Mouse (Mus musculus) MEL (cell line): ENCODE data around the gene Icos.

ENCODE experiments used
- CHD1 ChIP-seq: IDR thresholded peaks from 2 replicates; pipeline ENCODE4 v1.6.1; 2012; ENCODE audit warnings: low read depth, mild to moderate bottlenecking, inconsistent platforms, low read length, improper control_type of control experiment
- CTCF ChIP-seq, 3 experiments: IDR thresholded peaks in 2 of 3; conservative IDR thresholded peaks in 1 of 3; 2 replicates each; pipeline ENCODE4 v1.5.1; 2011 to 2012; ENCODE audit warnings: low read length in 3 of 3, low read depth in 2 of 3, mild to moderate bottlenecking in 2 of 3, improper control_type of control experiment in 1 of 3, inconsistent platforms in 1 of 3, mixed read lengths in 1 of 3, moderate library complexity in 1 of 3; ENCODE audit not compliant: control insufficient read depth in 1 of 3, insufficient read depth in 1 of 3, poor library complexity in 1 of 3, severe bottlenecking in 1 of 3
- MAFK ChIP-seq: IDR thresholded peaks from 2 replicates; pipeline ENCODE4 v1.6.1; 2011; ENCODE audit warnings: low read depth, mild to moderate bottlenecking, low read length, improper control_type of control experiment, borderline replicate concordance
- MEF2A ChIP-seq: IDR thresholded peaks from 2 replicates; pipeline ENCODE4 v1.6.1; 2014; ENCODE audit warnings: low read depth, mild to moderate bottlenecking, inconsistent platforms, low read length, improper control_type of control experiment; ENCODE audit not compliant: poor library complexity, insufficient replicate concordance, severe bottlenecking; ENCODE audit errors: extremely low read depth
- MYB ChIP-seq: IDR thresholded peaks from 2 replicates; pipeline ENCODE4 v1.6.1; 2011; ENCODE audit warnings: mild to moderate bottlenecking, low read depth, low read length, improper control_type of control experiment
- POLR2A ChIP-seq, 2 experiments: IDR thresholded peaks; 2 replicates each; pipeline ENCODE4 v1.6.1; 2011 to 2012; ENCODE audit warnings: low read length in 2 of 2, mild to moderate bottlenecking in 2 of 2, control low read depth in 1 of 2, improper control_type of control experiment in 1 of 2, low read depth in 1 of 2, moderate library complexity in 1 of 2; ENCODE audit not compliant: control insufficient read depth in 1 of 2, insufficient read depth in 1 of 2, poor library complexity in 1 of 2
- SIN3A ChIP-seq: IDR thresholded peaks from 2 replicates; pipeline ENCODE4 v1.6.1; 2012; ENCODE audit warnings: low read length, improper control_type of control experiment, inconsistent platforms
- TBP ChIP-seq: IDR thresholded peaks from 2 replicates; pipeline ENCODE4 v1.8.0; 2011; ENCODE audit warnings: low read depth, low read length, improper control_type of control experiment
- USF1 ChIP-seq: IDR thresholded peaks from 2 replicates; pipeline ENCODE4 v1.6.1; 2014; ENCODE audit warnings: low read depth, mild to moderate bottlenecking, inconsistent platforms, low read length, improper control_type of control experiment, moderate library complexity

GRCm38 (mm10) chr1:60970846-60971245 lies 6.9 kb upstream of the Icos start:
- TF ChIP-seq USF1: no peak
- no peak for TF ChIP-seq TBP
- no peak for TF ChIP-seq CTCF (IDR thresholded peaks at IDR 0.05 in 2 of 3, conservative IDR thresholded peaks at IDR 0.05 in 1 of 3; ENCODE audit: control insufficient read depth in 1 of 3, insufficient read depth in 1 of 3, low read depth in 2 of 3, low read length in 3 of 3, poor library complexity in 1 of 3, severe bottlenecking in 1 of 3)
- TF ChIP-seq MAFK: no peak
- TF ChIP-seq SIN3A: no peak
- TF ChIP-seq MEF2A: no peak
- TF ChIP-seq POLR2A (IDR thresholded peaks at IDR 0.05; ENCODE audit: control insufficient read depth in 1 of 2, insufficient read depth in 1 of 2, low read depth in 1 of 2, low read length in 2 of 2, poor library complexity in 1 of 2): no peak
- no peak for TF ChIP-seq CHD1
- no peak for TF ChIP-seq MYB
